Mouse (Mus musculus): ENCODE results near the gene Abhd5.

Abhd5 gene

DNA sequence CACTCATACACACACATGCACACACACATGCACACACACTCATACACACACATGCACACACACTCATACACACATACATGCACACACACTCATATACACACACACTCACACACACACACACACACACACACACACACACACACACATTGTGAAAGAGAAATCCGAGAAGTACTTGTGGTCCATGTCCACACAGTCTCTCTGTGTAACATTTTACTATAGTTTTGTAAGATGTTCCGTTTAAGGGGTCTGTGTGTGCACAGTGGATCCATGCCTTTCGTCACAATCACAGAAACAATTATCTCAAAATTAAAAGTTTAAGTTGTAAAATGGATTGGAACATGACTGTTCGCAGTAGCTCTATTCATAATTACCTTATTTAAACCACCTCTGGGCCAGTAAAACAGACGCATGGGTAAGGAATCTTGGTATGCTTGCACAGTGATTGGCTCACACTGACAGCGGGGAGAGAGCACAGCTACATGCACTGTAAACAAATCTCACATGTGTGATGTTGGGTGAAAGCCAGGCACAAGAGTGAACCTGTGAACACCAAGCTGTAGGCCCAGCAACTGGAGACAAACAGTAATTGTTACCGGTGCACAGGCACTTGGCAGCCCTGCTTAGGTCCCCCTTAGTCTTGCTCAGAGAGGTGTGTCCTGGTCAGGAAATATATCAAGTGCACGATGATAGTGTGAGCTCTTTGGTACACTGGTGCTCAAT, 63.8 kb downstream of the Abhd5 start:
- DNase-seq (ENCODE audit: low spot score in 2 of 2) = no peak

DNA sequence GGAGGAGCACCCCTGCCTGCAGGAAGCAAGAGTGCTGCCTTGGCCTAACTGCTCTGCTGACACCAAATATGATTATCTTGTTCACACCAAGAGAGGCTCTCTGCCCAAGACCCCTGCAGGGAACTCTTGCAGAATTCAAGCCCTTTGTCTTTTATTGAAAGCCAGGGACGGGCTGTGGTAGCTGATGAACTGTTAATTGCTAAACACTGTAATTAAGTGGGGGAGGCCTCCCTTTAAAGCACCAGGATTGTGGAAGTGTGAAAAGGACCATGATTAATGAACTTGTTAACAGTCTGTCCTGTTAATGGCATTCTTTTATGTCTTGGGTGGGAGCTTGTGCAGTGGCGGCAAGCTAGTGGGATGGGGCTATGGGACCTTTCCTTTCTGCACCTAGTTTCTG, 65.2 kb downstream of the Abhd5 start:
- DNase-seq (ENCODE audit: low spot score in 2 of 2) = no peak

DNA sequence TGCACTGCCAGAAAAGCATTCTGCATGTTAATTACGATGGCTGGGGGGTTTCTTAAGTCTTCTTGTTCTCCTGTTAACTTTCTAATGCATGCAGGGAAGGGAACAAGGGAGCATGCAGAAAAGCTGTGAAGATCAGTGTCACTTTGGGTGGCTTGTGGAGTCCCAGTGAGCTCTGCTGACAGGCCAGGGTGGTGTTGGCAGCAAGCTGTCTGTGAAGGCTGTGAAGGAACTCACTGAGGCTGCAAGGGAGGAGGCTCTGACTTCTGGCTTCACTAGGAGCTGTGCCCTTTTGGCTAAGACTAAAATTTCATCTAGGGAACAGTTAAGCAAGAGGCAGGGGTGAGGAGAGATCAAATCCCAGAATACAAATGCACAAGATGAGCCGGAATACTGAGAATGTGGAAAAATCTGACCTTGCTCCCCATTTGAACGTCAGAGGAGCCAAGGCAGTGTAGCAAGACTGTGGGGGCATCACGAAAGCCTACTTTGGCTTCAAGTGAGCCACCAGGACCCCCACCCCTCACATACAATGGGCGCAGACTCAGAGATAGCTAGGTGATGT, 68.9 kb downstream of the Abhd5 start:
- DNase-seq (ENCODE audit: low spot score in 2 of 2) = no peak

DNA sequence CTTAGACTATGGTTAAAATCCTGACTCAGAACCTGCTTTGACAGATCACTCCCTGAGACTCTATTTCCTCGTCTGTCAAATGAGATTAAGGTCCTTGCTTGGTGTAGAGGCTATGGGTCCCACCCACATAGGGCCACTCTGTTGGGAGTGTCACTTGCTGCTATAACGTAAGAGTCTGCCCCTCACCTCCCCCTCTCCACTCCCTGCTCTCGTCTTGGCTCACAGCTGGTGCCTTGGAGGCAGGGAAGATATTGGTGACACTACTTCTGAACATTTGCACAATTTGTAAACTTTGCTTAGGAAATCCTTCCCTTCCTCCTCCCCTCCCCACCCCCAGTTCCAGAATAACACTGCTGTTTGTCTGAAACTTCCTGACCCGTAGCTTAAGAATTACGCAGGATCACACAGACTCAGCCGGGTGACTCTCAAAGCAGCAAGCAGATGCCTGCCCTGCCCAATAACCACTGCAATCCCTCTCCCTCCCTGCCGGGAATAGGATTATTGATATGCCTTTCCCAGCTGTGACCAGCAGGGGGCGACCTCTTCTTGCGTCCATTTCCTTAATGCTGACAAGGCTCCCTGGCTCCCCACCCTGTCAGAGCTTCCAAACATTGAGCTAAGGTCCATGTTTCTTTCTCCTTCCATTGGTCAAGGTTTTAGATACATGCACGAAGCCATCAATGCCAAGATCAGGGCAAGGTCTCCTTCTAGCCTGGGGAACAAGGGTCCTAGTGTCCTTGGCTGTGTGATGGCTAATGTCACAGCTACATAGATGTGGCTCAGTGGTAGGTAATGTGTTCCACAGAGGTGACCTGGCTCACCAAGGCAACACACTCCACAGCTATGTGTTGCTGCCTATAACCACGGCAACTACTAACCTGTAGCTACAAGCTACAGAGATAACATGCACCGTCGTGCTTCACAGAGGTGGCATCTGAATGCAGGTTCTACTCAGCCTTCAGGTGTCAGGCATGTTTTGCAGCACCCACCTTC, 69.7 kb downstream of the Abhd5 start:
- DNase-seq (ENCODE audit: low spot score in 2 of 2) = peak in 1 of 2 experiments; percentile 32

DNA sequence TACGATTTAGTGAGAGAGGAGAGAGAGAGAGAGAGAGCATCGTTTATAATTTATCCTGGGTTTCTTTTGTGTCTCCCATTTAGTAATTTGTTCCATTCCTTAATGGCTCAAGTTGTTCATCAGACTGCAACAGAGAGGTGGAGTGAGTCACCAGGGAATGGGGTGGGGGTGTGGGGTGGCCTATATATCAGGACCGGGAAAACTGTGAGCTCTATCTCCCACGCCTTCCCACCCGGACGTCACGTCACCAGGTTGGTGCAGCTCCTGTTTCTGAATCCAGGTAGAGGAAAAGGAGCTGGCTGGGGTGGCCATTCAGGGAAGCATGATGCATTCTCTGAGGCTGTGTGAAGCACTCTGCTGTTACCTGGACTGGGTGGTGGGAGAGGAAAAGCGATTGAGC, 70.5 kb downstream of the Abhd5 start:
- DNase-seq (ENCODE audit: low spot score in 2 of 2) = no peak

DNA sequence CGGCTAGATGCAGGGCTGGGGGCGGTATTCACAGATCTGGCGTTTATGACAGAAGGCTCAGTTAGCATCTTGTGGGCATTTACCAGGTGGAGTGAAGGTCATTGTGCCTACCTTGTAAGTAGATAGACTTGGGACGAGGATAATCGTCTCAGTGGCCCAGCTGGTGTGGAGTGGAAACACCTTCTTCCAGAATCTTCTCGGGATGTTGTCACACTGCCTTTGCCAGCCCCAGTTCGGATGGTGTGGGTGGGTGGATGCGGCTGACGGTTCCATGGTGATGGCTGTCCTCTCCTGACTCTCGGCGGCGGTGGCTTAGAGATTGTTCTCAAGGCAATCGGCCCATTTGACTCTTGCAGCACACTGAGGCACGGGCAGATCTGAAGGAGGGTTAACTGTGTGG, 71.3 kb downstream of the Abhd5 start:
- no peak for DNase-seq (ENCODE audit: low spot score in 2 of 2)

DNA sequence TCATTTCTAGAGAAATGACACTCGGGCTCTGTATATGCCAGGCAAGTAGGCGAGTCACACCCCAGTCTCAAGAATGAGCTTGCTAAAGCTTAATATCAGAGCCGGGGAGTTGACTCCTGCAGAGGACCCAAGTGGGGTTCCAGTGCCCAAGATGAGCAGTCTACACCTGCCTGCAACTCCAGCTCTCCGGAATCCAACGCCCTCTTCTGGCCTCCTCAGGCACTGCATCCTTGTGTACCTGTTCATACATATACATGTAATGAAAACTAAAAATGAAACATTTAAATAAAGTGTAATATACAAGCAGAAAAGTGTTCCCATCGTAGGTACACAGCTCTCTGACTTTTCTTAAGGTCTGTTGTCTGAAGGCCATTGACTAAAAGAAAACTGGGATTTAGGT, 71.7 kb downstream of the Abhd5 start:
- no peak for DNase-seq (ENCODE audit: low spot score in 2 of 2)

DNA sequence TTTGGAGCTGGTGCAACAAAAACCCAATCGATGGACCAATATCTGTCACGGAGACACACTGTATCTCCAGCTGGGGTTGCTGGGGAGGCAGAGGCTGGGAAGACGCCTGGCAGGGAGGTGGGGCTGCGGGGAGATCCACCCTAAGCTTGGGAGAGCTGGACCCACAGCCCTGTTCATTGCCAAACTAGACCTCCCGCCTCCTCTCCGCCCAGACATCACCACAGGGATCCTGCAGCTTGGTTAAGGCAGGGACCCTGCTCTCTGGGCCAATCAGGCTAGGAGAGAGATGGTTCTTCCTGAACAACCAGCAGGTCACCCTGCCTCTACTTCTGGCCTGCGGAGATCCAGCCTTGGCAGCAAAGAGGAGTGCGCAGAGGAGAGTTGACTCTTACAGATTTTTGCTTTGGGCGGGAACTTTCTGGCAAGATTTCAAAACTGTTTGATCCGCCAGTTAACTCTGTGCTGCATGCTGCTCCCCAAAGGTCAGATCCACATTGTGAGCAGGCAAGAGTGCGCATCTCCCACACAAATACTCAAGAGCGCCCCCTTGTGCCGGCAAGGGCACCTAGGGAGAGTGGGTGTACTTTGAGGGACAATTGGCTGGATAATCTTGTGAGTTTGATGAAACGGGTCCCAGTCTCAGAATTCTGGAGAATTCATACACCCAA, 73.7 kb downstream of the Abhd5 start:
- peak in 1 of 2 experiments; percentile 11 for DNase-seq (ENCODE audit: low spot score in 2 of 2)

DNA sequence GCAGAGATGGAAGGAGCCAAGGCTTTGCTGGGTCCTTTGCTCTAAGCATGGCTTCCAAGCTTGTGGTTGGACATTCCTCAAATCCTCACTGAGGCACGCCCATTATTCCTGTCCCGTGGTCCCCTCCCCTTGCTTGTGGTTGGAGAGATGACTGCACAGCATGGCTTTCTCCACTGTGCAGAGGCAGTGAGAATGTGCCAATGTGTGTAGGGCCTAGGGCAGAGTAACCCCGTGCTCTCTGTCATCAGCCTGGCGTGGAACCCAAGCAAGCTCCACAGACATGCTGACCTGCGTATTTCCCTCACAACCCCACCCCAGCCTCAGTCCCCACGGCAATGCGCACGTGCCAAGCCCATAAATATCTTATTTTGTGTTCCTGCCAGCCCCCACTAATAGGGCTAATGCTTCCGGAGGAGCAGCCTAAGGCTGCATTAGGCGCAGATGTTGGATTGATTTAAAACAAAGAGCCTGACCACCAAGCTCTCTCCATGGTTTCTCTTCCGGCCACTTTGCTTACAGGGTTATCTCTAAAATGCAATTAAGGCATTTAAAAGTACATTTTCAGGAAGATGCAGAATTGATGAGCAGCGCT, 77.7 kb downstream of the Abhd5 start:
- no peak for DNase-seq (ENCODE audit: low spot score in 2 of 2)

DNA sequence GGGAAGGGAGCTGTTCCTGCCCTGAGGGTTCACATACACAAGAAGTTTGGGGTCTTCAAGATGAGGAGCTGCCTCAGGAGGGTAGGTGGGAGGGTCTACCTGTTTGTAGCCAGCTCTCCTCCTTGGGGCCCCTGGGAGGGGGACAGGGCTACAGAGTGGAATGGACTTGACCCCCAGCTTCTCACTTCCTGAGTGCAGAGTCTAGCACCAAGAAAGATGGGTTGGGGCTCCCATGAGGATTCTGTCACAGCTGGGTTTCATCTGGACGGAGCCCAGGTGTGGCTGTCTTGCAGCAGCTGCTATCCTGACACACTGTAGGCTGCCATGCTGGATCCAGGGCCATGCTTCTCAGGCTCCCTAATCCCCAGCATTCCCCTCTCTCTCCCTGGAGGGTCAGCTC, 78.3 kb downstream of the Abhd5 start:
- DNase-seq (ENCODE audit: low spot score in 2 of 2) = no peak
